Mouse (Mus musculus) erythroid progenitor cell, adult 5-6 weeks (primary cell): ENCODE data around the gene Prrg2. TPM values are rescaled to one million over a fixed set of nuclear protein-coding genes. Genes with fewer than 3 reads are reported as not detected.

Experiments used
- ATAC-seq: replicated peaks from 2 replicates; pipeline ENCODE4 v1.8.0; 2016; ENCODE audit warnings: moderate number of reproducible peaks, mild to moderate bottlenecking, moderate TSS enrichment, inconsistent platforms; ENCODE audit not compliant: poor library complexity, low FRiP score, severe bottlenecking
- total RNA-seq, 2 experiments: library from RNA; stranded (forward) in 1 of 2; stranded (reverse) in 1 of 2; fragments of 150-400 nt in 1 of 2; fragments of 186-747, 209-891 nt in 1 of 2; gene quantifications; 2 replicates each; pipeline versions ENCODE4 v1.2.3 to v1.2.4; 2015 to 2017; ENCODE audit warnings: low replicate concordance in 2 of 2

The Prrg2 gene
- total RNA-seq, 2 experiments from 2014 or later: 0.91 to 8.8 TPM

GRCm38 (mm10) chr7:45061532-45062075, 873 bp downstream of the Prrg2 start:
- peak; percentile 23 for ATAC-seq

GRCm38 (mm10) chr7:45060632-45061122, 1.8 kb downstream of the Prrg2 start:
- ATAC-seq: no peak

- no peak for ATAC-seq
These were observed 3.6 kb downstream of the Prrg2 start for GRCm38 (mm10) chr7:45058607-45059571.

GRCm38 (mm10) chr7:45056972-45057348, 5.5 kb downstream of the Prrg2 start:
- ATAC-seq: no peak

GRCm38 (mm10) chr7:45056329-45056971, 6.0 kb downstream of the Prrg2 start:
- no peak for ATAC-seq

- ATAC-seq: peak; percentile 88
These were observed 8.5 kb downstream of the Prrg2 start for GRCm38 (mm10) chr7:45053931-45054510.

- ATAC-seq: no peak; the same call in 1 of the 2 replicates
These were observed 9.2 kb downstream of the Prrg2 start for GRCm38 (mm10) chr7:45053117-45053930.

GRCm38 (mm10) chr7:45052862-45053116, 9.7 kb downstream of the Prrg2 start, which contains the start of gene Prr12:
Gene Prr12 (minus strand): TSS chr7:45052881.
- ATAC-seq: no peak

- no peak for ATAC-seq
These were observed 10.2 kb downstream of the Prrg2 start for GRCm38 (mm10) chr7:45052181-45052861.

- ATAC-seq: no peak
These were observed 10.9 kb downstream of the Prrg2 start for GRCm38 (mm10) chr7:45051601-45051974.

- ATAC-seq: no peak
These were observed 11.4 kb downstream of the Prrg2 start for GRCm38 (mm10) chr7:45050945-45051600.

GRCm38 (mm10) chr7:45048923-45049657, 13.4 kb downstream of the Prrg2 start:
- no peak for ATAC-seq

- ATAC-seq: no peak
These were observed 14.2 kb downstream of the Prrg2 start for GRCm38 (mm10) chr7:45048001-45048890.

- ATAC-seq: no peak
These were observed 15.0 kb downstream of the Prrg2 start for GRCm38 (mm10) chr7:45047491-45047890.

GRCm38 (mm10) chr7:45046853-45047350, 15.6 kb downstream of the Prrg2 start:
- no peak for ATAC-seq

- no peak for ATAC-seq
These were observed 16.7 kb downstream of the Prrg2 start for GRCm38 (mm10) chr7:45045741-45046140.

GRCm38 (mm10) chr7:45043307-45043706, 19.2 kb downstream of the Prrg2 start:
- ATAC-seq: no peak
